Mouse (Mus musculus) spleen, adult 12 weeks (tissue): ENCODE measurements around the gene Itga8.

Experiments used
- DNase-seq: peaks from one replicate; pipeline ENCODE4 v3.0.0; 2022; ENCODE audit warnings: low spot score

Gene Itga8

DNA sequence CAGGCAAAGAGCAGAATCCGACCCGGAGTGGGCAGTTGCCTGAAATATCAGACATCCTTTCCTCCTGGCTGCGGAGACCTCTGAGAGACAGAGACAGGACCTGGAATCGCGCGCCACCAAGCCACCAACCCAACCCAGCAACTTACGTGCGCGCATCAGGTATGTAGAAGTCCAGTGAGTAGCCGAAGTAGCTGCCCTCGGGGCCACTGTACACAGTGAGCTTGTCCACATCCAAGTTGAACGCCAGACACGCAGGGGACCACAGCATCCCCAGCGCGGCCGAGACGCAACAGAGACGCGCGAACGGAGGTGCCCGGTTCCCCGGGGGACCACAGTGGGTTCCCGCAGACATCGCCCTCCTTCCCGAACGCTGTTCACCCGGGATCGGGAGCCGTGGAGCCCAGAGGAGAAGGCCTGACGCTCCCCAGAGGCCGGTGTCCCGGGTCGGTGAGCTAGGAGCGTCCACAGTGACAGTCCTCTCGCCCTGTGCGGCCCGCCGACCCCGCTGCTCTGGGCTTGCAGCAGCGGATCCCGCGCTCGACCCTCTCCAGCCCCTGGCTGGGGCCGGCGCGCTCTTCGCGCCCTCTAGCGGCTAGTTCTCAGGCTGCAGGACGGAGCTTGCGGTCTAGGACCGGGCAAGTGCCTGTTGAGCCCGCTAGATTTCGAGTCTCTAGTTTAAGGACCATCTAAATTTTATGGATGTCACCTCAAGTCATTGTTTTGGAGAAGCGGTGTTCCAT is at the start of gene Itga8:
Gene Itga8, minus strand, starts transcription at position 492 of the 740 bp plus-strand sequence.
- peak; percentile 42 for DNase-seq

GRCm38 (mm10) chr2:12348914-12349313 is 47.2 kb upstream of the Itga8 start:
- no peak for DNase-seq

GRCm38 (mm10) chr2:12331962-12332361 is 30.2 kb upstream of the Itga8 start:
- DNase-seq = no peak

DNA sequence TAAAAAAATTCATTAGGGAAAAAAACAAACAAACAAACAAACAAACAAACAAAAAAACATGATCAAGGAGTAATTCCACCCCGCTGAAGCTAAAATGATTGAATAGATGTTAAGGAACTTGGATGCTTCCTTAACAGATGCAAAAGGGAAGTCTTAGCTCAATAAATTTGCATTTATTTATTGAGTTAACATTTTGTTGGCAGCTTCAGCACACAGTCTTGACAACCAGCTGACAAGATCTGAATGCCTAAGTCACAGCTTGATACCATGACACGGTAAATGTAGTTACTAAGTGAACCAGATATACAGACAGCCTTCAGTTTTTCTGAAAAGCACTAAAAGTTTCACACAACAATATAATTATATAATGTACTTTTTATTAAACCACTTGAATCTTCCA is 27.9 kb upstream of the Itga8 start:
- no peak for DNase-seq

- DNase-seq = no peak
Observed at GRCm38 (mm10) chr2:12329068-12329407, 27.3 kb upstream of the Itga8 start.

GRCm38 (mm10) chr2:12328355-12329067 is 26.8 kb upstream of the Itga8 start:
- DNase-seq = no peak

GRCm38 (mm10) chr2:12327691-12328354 is 26.1 kb upstream of the Itga8 start:
- DNase-seq = no peak

- DNase-seq = no peak
Observed at GRCm38 (mm10) chr2:12327216-12327615, 25.5 kb upstream of the Itga8 start.

- DNase-seq = no peak
Observed at GRCm38 (mm10) chr2:12325868-12326267, 24.1 kb upstream of the Itga8 start.

GRCm38 (mm10) chr2:12325417-12325816 is 23.7 kb upstream of the Itga8 start:
- no peak for DNase-seq

DNA sequence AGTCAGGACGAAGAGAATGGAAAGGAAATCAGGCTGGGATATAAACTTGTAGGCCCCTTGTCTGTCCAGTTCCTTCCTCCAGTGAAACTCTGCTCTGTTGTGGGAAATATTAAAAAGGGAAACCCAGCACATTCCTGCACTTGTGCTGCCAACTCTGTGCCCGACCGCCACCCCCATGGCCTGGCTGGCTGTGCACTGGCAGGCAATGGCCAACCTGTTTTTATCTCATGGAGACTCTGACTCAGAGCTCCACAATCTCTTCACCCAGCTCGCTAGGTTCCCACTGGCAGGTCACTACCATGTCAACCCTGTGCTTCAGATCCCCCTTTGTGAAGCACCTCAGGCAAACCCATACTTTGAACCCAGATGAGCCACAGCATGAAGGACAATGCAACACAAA is 19.2 kb upstream of the Itga8 start:
- DNase-seq = no peak

DNA sequence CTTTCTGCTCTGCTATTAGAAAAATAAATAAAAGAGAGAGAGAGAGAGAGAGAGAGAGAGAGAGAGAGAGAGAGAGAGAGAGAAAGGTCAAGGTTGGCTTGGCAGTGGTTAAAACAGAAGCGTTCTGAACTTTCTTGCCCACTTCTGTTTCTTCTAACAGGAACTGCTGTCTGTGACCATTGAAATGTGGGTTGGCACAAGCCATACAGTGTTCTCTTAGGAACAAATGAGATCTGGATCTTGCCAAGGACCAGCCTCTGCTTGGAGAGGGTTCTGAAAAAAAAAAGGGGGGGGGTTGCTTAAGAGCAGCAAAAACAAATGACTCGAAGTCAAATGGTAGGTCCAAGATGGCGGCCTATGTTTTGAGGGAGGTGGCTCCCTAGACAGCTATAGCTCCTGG is 17.0 kb upstream of the Itga8 start:
- DNase-seq = no peak

- DNase-seq = no peak
Observed at GRCm38 (mm10) chr2:12318036-12318435, 16.3 kb upstream of the Itga8 start.

DNA sequence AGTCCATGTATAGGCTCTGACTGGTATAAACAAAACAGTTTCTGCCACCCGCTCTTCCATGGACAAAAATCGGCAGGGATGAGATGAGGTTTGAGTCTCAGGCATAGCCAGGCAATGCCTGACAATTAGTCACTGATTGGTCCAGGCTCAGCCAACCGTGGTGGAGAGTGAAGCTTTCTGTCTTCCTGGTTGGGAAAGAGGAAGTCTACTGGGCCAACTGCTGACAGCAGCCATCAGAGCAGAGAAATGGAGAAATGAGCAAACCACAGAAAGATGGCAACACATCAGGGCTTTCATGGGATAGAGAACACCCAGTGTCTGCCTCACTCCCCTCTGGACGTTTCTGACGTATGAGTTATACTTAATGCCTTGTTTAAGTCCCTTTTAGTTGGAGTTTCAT is 15.6 kb upstream of the Itga8 start:
- no peak for DNase-seq

- no peak for DNase-seq
Observed at GRCm38 (mm10) chr2:12316361-12316760, 14.6 kb upstream of the Itga8 start.

DNA sequence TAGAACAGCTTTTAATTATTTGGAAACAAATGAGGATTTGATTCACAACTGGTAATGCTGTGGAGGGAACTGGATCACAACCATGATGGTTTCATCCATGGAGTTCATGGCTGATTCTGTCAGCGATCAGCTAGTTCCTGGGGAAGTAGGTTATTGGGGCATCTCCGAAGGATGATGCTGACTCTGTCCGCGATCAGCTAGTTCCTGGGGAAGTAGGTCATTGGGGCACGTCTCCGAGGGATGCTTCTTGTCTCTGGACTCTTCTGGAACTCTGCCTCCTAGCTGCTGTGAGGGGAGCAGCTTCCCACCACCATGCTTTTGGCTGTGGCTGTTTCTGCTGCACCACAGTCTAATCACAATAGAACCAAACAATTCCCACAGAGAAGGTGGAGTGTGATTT is 12.3 kb upstream of the Itga8 start:
- DNase-seq = no peak

- no peak for DNase-seq
Observed at GRCm38 (mm10) chr2:12308466-12308865, 6.7 kb upstream of the Itga8 start.

- no peak for DNase-seq
Observed at GRCm38 (mm10) chr2:12307311-12307710, 5.6 kb upstream of the Itga8 start.

DNA sequence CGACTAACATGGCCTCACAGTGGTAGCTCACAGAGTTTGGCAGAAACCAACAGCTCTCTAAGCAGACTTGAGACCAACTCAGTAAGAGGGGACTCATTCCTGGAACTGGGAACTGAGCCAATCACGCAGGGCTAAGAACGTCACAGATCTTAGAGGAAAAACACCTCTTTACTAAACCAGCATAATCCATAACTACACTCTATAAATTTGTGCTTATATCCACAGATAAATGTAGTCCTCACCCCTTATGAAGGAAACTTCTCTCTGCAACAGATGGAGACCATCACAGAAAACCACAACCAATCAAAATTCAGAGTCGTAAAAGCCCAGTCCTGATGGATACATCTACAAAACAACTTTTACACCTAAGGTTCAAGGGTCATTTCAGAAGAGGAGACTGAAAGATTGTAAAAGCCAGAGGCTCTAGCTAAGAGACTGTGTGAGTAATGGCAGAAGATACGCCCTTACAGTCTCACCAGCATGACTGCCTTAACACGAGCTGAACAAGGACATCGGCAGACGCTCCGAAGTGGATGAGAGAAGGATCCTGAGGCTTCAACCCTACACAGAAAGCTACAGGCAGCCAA is 3.4 kb upstream of the Itga8 start:
- DNase-seq = no peak

DNA sequence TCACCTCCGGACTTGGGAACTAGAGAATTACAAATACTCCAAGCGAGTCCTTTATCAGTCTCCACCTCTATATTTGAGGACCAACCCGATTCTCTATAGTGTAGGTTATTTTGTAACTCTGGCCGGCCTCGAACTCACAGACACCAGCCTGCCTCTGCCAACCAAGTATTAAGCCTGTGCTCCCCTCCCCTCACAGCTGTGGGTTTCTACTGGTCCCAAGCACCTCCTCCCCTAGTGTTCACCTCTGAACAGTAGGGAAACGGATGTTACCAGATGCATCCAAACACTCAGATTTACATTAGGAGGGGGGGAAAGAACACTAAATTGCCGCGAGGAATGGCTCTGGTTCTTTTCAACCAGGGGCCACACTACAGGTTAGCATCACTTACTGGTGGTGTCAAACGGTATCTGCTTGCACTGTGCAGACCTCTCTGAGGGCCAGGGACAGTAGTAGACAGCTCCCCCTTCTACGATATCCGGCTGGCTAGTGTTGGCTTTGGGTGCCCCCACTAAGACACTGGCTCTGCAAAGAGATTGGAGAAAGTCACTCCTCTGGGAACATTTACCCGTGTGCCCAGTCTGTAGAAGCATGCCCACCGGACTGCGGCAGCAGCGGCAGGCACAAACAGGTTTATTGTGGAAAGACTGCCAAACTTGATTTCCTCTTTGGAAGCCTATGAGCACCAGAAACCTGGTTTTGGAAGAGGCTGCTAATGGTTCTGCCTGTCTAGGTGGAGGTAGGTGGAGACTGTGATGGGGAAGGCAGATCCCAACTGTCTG is 1.1 kb downstream of the Itga8 start:
- no peak for DNase-seq

DNA sequence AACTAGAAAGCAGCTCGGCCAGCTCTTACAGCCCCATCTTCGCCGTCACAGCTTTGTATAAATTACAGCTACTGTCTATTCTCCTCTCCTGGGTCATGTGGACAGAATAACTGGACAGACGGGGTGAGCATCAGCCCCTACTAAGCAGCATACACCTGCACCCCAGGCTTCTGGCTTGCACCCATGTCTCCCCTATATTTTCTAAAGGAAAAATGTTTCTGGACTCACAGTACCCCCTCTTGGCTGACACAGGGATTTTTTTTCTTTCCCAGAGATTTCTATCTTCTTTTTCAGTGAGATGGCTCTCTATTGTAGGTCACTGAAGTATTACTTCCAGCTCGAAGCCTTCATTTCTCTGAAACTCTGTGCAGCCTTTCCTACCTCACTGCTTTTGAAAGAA is 4.4 kb downstream of the Itga8 start:
- no peak for DNase-seq

DNA sequence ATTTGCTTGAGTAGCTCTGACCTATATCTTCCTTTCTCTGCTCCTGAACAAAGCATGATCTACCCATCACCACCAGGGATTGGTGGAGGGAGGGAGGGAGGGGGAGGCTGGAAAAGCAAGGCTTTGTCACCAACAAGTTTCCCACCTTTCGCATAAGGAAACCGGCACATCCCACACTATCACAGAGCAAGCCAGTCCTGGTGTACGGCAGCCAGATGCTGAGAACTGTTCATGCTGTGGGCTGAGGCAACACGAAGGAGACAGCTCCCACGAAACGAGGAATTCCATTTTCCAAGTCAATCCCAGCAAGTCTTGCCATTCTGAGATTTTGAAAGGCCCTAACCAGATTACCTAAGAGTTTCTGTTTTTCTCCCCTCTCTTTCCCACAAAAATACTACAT is 6.6 kb downstream of the Itga8 start:
- no peak for DNase-seq
